Mouse (Mus musculus) kidney, embryonic 15.5 days (tissue): Measurements from ENCODE around the gene Tmprss4. TPM values are rescaled to one million over a fixed set of nuclear protein-coding genes. Genes with fewer than 3 reads are reported as not detected.

Source experiments
- ATAC-seq: fragments of 200-750 bp; cut with Nextera tagmentation; replicated peaks from 2 replicates; pipeline ENCODE4 v1.8.0; 2017; ENCODE audit warnings: moderate TSS enrichment; ENCODE audit not compliant: low FRiP score
- H3K27ac ChIP-seq: fragments of 300-500 bp; sonication (generic); 2 replicates; pipeline ENCODE4 v1.5.1; 2015; ENCODE audit warnings: mild to moderate bottlenecking, inconsistent platforms
- H3K27me3 ChIP-seq: fragments of 300-500 bp; sonication (generic); 2 replicates; pipeline ENCODE4 v1.6.1; 2015; ENCODE audit warnings: inconsistent platforms
- H3K36me3 ChIP-seq: fragments of 300-500 bp; sonication (generic); 2 replicates; pipeline ENCODE4 v1.6.1; 2015; ENCODE audit warnings: inconsistent platforms
- H3K4me1 ChIP-seq: fragments of 300-500 bp; sonication (generic); 2 replicates; pipeline ENCODE4 v1.6.1; 2015; ENCODE audit warnings: inconsistent platforms
- H3K4me2 ChIP-seq: fragments of 300-500 bp; sonication (generic); 2 replicates; pipeline ENCODE4 v1.6.1; 2015; ENCODE audit warnings: moderate library complexity, mild to moderate bottlenecking, inconsistent platforms
- H3K4me3 ChIP-seq: fragments of 300-500 bp; sonication (generic); replicated peaks from 2 replicates; pipeline ENCODE4 v1.5.1; 2015; ENCODE audit warnings: mild to moderate bottlenecking, inconsistent platforms
- H3K9ac ChIP-seq: fragments of 300-500 bp; sonication (generic); 2 replicates; pipeline ENCODE4 v1.6.1; 2015; ENCODE audit warnings: mild to moderate bottlenecking, inconsistent platforms
- H3K9me3 ChIP-seq: fragments of 300-500 bp; sonication (generic); replicated peaks from 2 replicates; pipeline ENCODE4 v1.6.1; 2016; ENCODE audit warnings: inconsistent platforms
- WGBS: fragments of 180-500 bp; shearing (Covaris S2); methylation state at CpG from one replicate; pipeline ENCODE4 v1.1.7; 2015; ENCODE audit warnings: mixed read lengths; 5-methylcytosine and 5-hydroxymethylcytosine counted together
- polyA plus RNA-seq: library from polyadenylated mRNA; unstranded; fragments of >200 nt; fragmentation: Nextera tagmentation; extraction: Ambion mirVana; gene quantifications from 2 replicates; pipeline ENCODE4 v1.2.1, GENCODE M21; 2015

Tmprss4 gene
- polyA plus RNA-seq, 1 experiment from 2014 or later, result 0.27 TPM

GRCm38 (mm10) chr9:45150933-45151332 is 53.0 kb downstream of the Tmprss4 start:
- 32% methylated on average over 1 of the region's 1 CpGs for WGBS

DNA sequence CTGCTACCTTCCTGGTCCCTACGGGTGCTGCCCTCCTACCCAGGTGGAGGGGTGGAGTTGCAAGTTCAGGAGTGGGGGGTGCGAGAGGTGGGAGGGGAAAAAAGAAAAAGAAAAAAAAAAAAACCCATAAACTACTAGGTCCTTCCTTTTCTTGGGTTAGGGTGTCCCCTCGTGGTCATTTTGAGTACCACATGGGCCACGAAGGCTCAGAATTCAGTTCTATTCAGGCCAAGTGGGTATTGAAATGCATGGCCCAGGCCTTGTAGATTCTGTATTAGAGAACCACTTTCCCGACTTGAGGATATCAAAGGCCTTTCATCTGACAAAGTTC is 57.7 kb downstream of the Tmprss4 start:
- H3K4me2 ChIP-seq, result peak overlapping the region; percentile 83
- no peak for ATAC-seq
- peaks cover 10% of the 10 kb centered on the region for H3K4me1 ChIP-seq
- H3K27ac ChIP-seq, result no peak overlapping the region
- no peaks in the 10 kb centered on the region for H3K36me3 ChIP-seq
- peaks cover 99% of the 10 kb centered on the region for H3K27me3 ChIP-seq
- H3K9ac ChIP-seq, result peak overlapping the region; percentile 38
- WGBS, result 0% methylated on average over 5 of the region's 5 CpGs
- H3K9me3 ChIP-seq, result no peaks in the 10 kb centered on the region
- H3K4me3 ChIP-seq, result peak overlapping the region; percentile 41

More at GRCm38 (mm10) chr9:45150933-45151332, 53.0 kb downstream of the Tmprss4 start:
- H3K4me2 ChIP-seq, result no peak overlapping the region
- peaks cover 58% of the 10 kb centered on the region for H3K27me3 ChIP-seq
- no peaks in the 10 kb centered on the region for H3K36me3 ChIP-seq
- ATAC-seq, result no peak
- no peaks in the 10 kb centered on the region for H3K9me3 ChIP-seq
- H3K27ac ChIP-seq, result no peak overlapping the region
- H3K4me1 ChIP-seq, result peaks cover 2% of the 10 kb centered on the region
- no peak overlapping the region for H3K9ac ChIP-seq
- no peak overlapping the region for H3K4me3 ChIP-seq

DNA sequence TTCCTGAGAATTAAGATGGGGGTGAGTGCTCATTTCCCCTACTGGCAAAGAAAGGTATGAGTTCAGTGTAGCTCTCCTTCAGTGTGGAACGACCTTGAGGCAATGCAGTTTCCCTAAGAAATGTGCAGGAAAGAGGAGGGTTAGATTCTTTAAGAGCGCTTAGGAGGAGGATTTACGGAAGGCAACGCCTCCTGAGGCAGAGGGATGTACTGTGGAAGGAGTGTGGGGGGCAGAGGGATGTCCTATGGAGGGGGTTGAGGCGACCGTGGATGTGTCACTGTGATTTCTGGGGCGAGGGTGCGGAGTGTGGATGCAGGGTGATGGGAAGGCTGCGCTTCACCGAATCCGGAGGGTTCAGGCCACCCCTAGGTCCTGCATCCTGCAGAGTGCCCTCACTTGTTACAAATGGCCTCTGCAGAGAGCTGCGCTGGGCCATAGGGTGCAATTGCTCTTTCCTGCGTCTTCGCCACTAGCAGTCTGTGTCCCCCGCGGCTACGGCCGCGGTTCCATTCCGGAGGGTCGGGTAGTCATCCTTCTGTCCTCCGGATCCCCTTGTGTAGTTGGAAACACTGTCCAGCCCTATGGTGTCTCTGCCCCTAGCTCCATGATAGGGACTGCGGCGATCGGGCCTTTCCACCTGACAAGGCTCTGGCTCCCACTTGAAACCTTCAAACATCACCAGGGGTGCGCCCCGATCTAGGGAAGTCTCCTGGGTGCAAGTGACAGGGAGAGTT is 58.2 kb downstream of the Tmprss4 start:
- peaks cover 99% of the 10 kb centered on the region for H3K27me3 ChIP-seq
- H3K27ac ChIP-seq, result no peak overlapping the region
- under 1% methylated on average over 27 of the region's 27 CpGs for WGBS
- H3K4me1 ChIP-seq, result peaks cover 10% of the 10 kb centered on the region
- H3K4me3 ChIP-seq, result peak overlapping the region; percentile 41
- peak overlapping the region; percentile 38 for H3K9ac ChIP-seq
- H3K36me3 ChIP-seq, result no peaks in the 10 kb centered on the region
- peak overlapping the region; percentile 83 for H3K4me2 ChIP-seq
- peak; percentile 46; the same call in 1 of the 2 replicates for ATAC-seq
- H3K9me3 ChIP-seq, result no peaks in the 10 kb centered on the region

- 23% methylated on average over 3 of the region's 3 CpGs for WGBS
- H3K4me1 ChIP-seq, result peaks cover 26% of the 10 kb centered on the region
- H3K4me2 ChIP-seq, result no peak overlapping the region
- no peak overlapping the region for H3K4me3 ChIP-seq
- H3K9ac ChIP-seq, result no peak overlapping the region
- no peak for ATAC-seq
- no peak overlapping the region for H3K27ac ChIP-seq
- no peaks in the 10 kb centered on the region for H3K36me3 ChIP-seq
- no peaks in the 10 kb centered on the region for H3K9me3 ChIP-seq
- peaks cover 99% of the 10 kb centered on the region for H3K27me3 ChIP-seq
These were observed 61.2 kb downstream of the Tmprss4 start for GRCm38 (mm10) chr9:45142686-45143085.

- H3K4me1 ChIP-seq, result peaks cover 36% of the 10 kb centered on the region
- H3K27ac ChIP-seq, result no peak overlapping the region
- no peak for ATAC-seq
- H3K36me3 ChIP-seq, result no peaks in the 10 kb centered on the region
- WGBS, result 59% methylated on average over 7 of the region's 7 CpGs
- H3K4me3 ChIP-seq, result no peak overlapping the region
- no peak overlapping the region for H3K4me2 ChIP-seq
- H3K27me3 ChIP-seq, result peaks cover 100% of the 10 kb centered on the region
- no peaks in the 10 kb centered on the region for H3K9me3 ChIP-seq
- H3K9ac ChIP-seq, result no peak overlapping the region
These were observed 62.9 kb downstream of the Tmprss4 start for GRCm38 (mm10) chr9:45140945-45141344.

- peaks cover 28% of the 10 kb centered on the region for H3K4me1 ChIP-seq
- peaks cover 100% of the 10 kb centered on the region for H3K27me3 ChIP-seq
- peak overlapping the region; percentile 83 for H3K4me2 ChIP-seq
- no peaks in the 10 kb centered on the region for H3K9me3 ChIP-seq
- WGBS, result 6% methylated on average over 7 of the region's 7 CpGs
- ATAC-seq, result no peak
- H3K27ac ChIP-seq, result no peak overlapping the region
- no peak overlapping the region for H3K9ac ChIP-seq
- no peaks in the 10 kb centered on the region for H3K36me3 ChIP-seq
- H3K4me3 ChIP-seq, result peak overlapping the region; percentile 48
These were observed 64.8 kb downstream of the Tmprss4 start for GRCm38 (mm10) chr9:45139082-45139481.

GRCm38 (mm10) chr9:45138191-45139032 is 65.5 kb downstream of the Tmprss4 start, which contains the start of gene Scn4b:
TSS of gene Scn4b (plus strand) at chr9:45138395.
- H3K4me3 ChIP-seq, result peak within 1 kb of the TSS; percentile 48
- H3K36me3 ChIP-seq, result no peaks in the 10 kb centered on the region
- under 1% methylated on average over 76 of the region's 76 CpGs for WGBS
- H3K4me2 ChIP-seq, result peak within 1 kb of the TSS; percentile 83
- peak within 1 kb of the TSS; percentile 33 for H3K9ac ChIP-seq
- peaks cover 98% of the 10 kb centered on the region for H3K27me3 ChIP-seq
- ATAC-seq, result peak; percentile 50
- H3K9me3 ChIP-seq, result no peaks in the 10 kb centered on the region
- H3K4me1 ChIP-seq, result peaks cover 28% of the 10 kb centered on the region
- no peak within 1 kb of the TSS for H3K27ac ChIP-seq

GRCm38 (mm10) chr9:45136442-45137169 is 67.3 kb downstream of the Tmprss4 start:
- Histone ChIP-seq H3K27me3 (peaks cover 80% of the 10 kb centered on the region), H3K36me3 (no peaks in the 10 kb centered on the region), H3K4me2 (no peak overlapping the region), H3K4me1 (peaks cover 28% of the 10 kb centered on the region), H3K27ac (no peak overlapping the region), H3K9me3 (no peaks in the 10 kb centered on the region), H3K9ac (no peak overlapping the region), H3K4me3 (no peak overlapping the region)
- ATAC-seq, result no peak
- 12% methylated on average over 7 of the region's 7 CpGs for WGBS

- 23% methylated on average over 5 of the region's 5 CpGs for WGBS
- H3K4me2 ChIP-seq, result no peak overlapping the region
- peaks cover 51% of the 10 kb centered on the region for H3K27me3 ChIP-seq
- no peaks in the 10 kb centered on the region for H3K36me3 ChIP-seq
- H3K9ac ChIP-seq, result no peak overlapping the region
- H3K27ac ChIP-seq, result no peak overlapping the region
- peak; percentile 44; the same call in 1 of the 2 replicates for ATAC-seq
- H3K9me3 ChIP-seq, result no peaks in the 10 kb centered on the region
- H3K4me1 ChIP-seq, result peaks cover 23% of the 10 kb centered on the region
- no peak overlapping the region for H3K4me3 ChIP-seq
These were observed 70.2 kb downstream of the Tmprss4 start for GRCm38 (mm10) chr9:45133484-45134310.

- H3K27me3 ChIP-seq, result peaks cover 15% of the 10 kb centered on the region
- no peak overlapping the region for H3K9ac ChIP-seq
- WGBS, result 80% methylated on average over 3 of the region's 3 CpGs
- no peaks in the 10 kb centered on the region for H3K4me1 ChIP-seq
- H3K36me3 ChIP-seq, result peaks cover 5% of the 10 kb centered on the region
- H3K9me3 ChIP-seq, result no peaks in the 10 kb centered on the region
- no peak overlapping the region for H3K4me2 ChIP-seq
- no peak overlapping the region for H3K4me3 ChIP-seq
- no peak for ATAC-seq
- H3K27ac ChIP-seq, result no peak overlapping the region
These were observed 73.8 kb downstream of the Tmprss4 start for GRCm38 (mm10) chr9:45130119-45130518.

GRCm38 (mm10) chr9:45126941-45127340 is 77.0 kb downstream of the Tmprss4 start:
- 61% methylated on average over 7 of the region's 7 CpGs for WGBS
- H3K27ac ChIP-seq, result no peak overlapping the region
- no peaks in the 10 kb centered on the region for H3K9me3 ChIP-seq
- H3K9ac ChIP-seq, result no peak overlapping the region
- H3K4me3 ChIP-seq, result no peak overlapping the region
- ATAC-seq, result no peak
- no peaks in the 10 kb centered on the region for H3K27me3 ChIP-seq
- H3K36me3 ChIP-seq, result peaks cover 5% of the 10 kb centered on the region
- peaks cover 7% of the 10 kb centered on the region for H3K4me1 ChIP-seq
- H3K4me2 ChIP-seq, result no peak overlapping the region
